Mouse (Mus musculus) kidney, adult 9 months (tissue): ENCODE results near the gene Dgkd.
"Not testable (repeated sequence)": the region's sequence is repeated elsewhere in the genome, so short reads cannot be mapped to it uniquely, and the experiment has no call there.

Experiments
- DNase-seq: peaks from one replicate; pipeline ENCODE4 v3.0.0; 2022

Dgkd gene

DNA sequence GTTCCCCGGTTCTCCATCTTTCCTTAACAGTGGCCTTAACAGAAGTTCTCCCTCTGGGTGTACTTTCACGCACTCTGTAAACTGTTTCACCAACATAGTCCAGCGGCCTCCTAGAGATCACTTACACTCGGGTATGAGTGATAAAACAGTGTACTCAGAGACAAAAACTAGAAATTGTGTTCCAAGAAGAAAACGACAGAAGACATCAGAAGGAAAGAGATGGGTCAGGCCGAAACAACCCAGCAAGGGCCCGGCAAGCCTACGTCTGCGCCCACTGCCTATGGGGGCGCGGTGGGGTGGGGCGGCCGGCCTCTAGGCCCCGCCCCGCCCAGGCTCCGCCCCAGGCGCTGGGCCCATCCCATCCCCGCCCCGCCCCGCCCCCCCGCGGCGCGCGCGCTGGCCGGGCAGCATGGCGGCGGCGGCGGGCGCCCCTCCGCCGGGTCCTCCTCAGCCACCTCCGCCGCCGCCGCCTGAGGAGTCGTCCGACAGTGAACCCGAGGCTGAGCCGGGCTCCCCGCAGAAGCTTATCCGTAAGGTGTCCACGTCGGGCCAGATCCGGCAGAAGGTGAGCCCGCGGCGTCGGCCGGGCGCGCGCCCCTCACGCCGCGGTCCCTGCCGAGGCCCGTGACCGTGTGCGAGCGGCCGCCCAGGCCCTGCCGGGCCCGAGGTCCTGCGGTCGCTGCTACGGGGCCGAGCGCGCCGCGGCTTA lies at the start of gene Dgkd:
Gene Dgkd (plus strand): TSS at position 396 of the 709 bp plus-strand sequence.
- DNase-seq, result peak; percentile 57

DNA sequence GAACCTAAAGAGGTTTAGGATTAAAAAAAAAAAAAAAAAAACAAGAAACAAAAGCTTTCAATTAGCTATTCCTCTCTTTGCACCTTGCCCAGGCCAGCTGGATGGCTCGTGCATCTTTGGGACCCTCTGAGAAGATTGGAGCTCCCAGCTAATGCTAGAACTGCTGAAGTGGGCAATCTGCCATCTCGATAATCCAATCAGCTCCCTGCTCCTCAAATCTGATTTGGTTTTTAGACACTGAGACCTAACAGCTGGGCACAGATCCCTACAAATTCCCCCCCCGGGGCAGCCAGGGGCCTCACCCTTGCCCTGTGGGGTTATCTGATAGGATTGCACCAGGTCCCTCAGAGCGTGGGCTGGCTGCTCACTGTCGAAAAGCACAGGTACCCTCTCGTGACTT lies 49.5 kb upstream of the Dgkd start, which contains the start of gene Sag:
Gene Sag (plus strand): TSS at position 105 of the 400 bp plus-strand sequence.
- DNase-seq, result no peak

DNA sequence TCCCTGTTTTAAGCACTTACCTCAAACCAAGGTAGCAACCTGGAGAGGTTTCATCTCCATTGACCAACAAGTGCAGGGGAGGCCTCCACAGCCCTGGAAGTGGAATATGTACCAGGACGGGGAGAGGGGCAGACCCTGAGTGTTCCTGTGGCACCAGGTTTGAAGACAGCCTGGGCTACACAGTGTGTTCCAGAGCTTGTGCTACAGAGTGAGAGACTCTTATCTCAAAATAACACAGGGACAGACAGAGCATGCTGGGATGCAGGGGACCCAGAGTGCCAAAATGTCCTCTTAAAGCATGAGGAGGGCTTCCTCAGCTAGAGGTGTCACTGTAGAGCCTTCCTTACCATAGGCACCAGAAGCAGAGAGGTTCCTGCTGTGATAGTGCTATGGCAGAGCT lies 45.3 kb upstream of the Dgkd start:
- DNase-seq, result no peak

DNA sequence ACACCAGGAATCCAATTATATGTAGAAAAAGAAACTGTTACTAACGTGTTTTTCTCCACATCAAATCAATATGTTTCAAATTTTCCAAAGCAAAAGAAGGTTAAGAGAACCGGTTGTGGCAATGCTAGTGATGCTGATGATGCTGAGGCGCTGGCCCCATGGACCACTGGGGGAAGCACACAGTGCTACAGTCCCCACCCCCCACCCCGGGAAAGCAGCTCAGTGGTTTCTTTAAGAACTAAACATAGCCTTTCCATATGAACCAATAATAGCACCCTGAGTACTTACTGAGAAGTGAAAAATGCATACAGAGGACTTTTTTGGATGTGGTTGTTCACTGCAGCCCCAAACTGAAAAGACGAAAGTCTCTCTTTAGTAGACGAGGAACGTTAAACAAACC lies 41.7 kb upstream of the Dgkd start:
- DNase-seq, result no peak

DNA sequence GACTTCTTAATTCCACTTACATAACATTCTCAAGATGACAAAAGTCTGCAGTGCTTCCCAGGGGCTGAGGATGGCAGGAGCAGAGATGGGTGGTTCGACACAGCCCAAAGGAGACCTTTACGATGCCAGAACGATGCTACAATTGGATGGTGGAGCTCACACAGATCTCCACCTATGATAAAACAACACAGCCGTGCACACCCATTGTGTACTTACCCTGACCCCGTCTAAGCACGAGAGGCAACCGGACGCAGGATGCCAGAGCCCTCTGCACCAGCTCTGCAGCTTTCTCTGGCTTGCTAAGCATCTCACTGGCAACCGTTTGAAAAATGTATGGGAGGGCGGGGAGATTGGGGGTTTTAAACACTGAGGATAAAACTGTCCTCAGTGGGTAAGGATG lies 41.0 kb upstream of the Dgkd start:
- DNase-seq, result no peak

DNA sequence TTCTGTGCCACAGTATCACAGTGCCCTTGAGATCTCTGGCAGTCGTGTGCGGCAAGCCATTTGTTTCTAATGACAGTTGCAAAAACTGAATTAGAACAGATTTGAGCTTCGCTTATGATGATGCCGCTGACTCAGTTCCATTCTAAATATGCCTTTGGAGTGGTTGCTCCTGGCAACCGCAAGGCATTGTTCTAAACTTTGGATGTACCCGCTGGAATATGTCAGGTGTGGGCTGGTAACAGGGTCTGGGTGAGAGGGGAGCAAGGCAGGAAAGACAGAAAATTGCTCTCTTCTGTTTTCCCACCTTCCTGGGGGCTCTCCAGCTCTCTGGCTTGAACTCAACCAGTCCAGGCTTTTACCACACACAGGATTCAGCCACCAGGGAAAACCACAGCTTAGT lies 39.9 kb upstream of the Dgkd start:
- DNase-seq, result no peak

DNA sequence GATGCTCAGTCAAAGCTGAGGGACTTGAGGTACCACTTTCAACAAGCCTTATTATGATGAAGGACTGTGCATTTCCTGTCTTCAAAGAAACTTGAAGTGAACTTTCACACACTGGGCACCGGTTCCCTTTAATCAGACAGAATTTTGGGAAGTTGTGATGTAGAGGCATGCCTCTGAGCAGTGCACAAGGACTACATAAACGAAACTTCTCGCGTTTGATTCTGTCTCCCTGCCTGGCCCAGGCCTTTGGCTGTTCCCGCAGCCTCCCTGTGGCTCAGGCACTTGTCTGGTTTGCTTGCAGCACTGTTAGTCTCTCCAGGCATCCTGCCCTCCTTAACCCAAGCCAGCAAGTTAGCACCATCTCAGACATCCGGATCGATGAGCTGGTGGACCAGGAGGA lies 39.4 kb upstream of the Dgkd start:
- peak; percentile 14 for DNase-seq

DNA sequence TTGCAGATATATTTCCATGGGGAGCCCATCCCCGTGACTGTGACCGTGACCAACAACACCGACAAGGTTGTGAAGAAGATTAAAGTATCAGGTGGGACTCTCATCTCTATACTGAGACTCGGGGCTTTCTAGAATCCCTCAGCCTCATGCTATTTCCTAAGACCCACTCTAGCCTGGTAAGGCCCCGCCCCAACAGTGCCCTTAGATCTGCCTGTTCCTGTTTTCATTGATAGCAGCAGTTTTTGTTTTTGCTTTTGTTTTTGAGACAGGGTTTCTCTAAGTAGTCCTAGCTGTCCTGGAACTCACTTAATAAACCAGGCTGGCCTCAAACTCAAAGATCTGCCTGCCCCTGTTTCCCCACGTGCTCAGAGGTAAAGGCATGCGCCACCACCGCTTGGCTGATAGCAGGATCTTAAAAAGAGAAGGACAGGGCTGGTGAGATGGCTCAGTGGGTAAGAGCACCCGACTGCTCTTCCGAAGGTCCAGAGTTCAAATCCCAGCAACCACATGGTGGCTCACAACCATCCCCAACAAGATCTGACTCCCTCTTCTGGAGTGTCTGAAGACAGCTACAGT lies 28.6 kb upstream of the Dgkd start:
- DNase-seq, result no peak

DNA sequence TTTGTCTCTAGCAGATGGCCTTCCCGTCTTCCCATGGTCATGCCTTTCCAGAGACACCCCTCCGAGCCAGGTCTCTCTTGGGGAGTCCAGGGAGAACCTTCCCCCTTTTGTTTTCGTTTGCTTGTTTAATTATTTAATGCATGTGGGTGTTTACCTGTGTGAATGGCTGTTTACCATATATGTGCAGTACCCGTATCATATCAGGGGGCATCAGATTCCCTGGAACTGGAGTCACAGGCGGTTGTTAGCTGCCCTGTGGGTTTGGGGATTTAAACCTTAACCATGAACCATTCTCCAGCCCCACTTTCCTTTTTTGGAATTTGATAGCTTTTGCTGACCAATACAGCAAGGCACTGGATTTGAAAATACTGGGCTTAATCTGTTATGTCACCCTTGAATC lies 27.8 kb upstream of the Dgkd start:
- DNase-seq, result no peak

DNA sequence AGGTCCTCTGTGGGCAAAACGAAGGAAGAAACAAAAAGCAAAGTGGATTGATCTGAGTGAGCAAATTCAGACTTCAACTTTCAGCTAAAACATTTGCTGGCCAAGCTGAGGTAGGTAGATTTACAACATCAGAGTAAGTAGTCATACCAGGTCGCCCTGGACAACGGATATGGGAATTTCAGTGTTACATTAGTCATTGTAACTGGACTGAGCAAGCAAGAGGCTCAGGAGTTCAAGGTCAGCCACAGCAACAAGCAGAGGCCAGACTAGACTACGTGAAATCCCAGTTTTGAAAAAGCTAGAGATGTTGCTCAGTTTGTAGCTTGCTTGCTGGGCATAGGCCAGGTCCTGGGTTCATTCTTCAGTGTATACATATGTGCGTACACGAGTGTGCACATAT lies 27.1 kb upstream of the Dgkd start:
- no peak for DNase-seq

DNA sequence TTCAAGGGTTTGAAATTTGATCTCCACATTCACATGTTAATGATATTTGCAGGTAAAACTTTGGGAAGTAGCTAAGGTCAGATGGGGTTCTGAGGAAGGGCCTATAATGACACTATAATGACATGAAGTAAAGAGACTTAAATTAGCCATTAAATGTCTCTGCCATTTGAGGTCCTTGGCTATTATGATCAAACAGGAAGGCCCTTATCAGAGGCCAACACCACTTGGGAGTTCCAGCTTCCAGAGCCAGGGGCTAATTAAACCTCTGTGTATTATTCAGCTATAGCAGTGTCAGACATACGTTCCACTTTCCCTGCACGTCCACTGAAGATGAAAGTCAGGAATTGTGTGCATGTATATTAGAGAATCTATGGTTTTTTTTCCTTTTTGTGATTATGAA lies 26.6 kb upstream of the Dgkd start:
- no peak for DNase-seq

DNA sequence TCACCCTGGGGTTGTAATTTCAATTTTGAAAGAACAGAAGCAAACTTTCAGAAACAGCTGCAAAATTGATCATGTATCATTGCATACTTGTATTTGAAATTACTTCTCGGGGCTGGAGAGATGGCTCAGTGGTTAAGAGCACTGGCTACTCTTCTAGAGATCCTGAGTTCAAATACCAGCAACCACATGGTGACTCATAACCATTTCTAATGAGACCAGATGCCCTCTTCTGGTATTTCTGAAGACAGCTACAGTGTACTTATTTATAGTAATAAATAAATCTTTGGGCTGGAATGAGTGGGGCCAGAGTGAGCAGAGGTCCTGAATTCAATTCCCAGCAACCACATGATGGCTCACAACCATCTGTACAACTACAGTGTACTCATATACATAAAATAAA lies 25.6 kb upstream of the Dgkd start:
- DNase-seq, result not testable (repeated sequence)

DNA sequence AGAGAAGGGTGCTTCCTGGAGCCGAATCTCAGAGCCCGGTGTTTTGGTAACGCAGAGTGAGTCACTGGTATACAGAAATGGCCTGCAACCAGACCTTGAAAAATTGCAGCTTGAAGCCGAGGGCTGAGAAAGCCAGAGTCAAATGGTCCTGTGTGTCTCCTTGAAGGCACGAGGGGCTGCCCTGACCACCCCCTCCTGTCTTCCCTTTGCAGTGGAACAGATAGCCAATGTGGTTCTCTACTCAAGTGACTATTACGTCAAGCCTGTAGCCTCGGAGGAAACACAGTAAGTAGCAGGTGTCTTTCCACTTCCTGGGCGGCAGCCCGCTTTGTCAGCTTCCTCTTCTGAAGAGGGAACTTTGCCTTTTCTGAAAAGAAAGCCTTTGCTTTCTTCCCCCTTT lies 24.9 kb upstream of the Dgkd start:
- DNase-seq, result no peak

DNA sequence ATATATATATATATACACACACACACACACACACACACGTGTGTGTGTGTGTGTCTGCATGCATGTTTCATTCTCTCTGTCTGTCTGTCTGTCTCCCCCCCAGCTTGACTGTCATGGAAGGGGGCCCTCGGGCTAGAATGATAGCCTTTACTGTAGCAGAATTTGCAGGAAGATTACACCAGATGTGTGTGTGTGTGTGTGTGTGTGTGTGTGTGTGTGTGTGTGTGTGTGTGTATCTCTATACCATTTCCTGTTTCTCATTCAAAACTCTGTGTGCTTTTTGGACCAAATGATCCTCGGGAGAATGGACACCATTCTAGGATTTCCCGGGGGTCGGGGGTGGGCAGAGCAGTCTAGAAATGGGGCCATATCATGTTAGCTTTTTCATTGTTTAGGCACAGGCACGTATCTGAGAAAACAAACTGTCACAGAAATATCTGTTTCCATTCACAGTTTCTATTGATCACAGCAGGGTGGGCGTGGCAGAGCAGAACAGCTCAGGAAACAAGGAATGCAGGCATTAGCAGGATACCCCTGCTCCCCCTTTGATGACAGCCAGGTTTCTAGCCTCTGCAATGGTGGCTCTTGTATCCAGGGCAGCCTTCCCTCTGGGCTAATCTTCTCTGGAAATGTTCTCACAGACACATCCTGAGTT lies 24.0 kb upstream of the Dgkd start:
- DNase-seq, result no peak

DNA sequence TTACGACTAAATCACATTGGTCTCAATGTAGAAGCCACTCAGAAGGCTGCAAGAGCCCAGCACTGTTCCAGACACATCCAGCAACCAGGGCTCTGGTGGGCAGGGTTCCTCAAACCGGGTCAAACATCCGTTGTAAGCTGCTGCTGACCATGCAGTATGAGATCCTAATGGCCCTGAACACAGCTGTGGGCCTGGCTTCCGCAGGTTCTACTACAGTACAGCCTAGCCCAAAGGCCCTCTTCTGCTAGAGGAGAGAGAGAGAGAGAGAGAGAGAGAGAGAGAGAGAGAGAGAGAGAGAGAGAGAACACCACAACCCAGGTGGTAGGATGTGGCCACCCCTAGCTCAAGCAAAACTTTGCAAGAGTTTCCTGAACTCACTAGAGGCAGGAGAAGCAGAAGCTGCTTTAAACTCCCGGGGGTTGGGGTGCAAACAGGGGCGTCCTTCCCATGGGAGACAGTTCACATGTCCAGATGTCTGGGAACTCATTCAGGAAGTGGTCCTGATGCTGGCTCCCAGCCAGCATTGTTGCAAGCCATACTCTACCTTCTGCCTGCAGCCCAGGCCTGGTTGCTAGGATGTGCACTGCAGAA lies 23.4 kb upstream of the Dgkd start:
- no peak for DNase-seq

DNA sequence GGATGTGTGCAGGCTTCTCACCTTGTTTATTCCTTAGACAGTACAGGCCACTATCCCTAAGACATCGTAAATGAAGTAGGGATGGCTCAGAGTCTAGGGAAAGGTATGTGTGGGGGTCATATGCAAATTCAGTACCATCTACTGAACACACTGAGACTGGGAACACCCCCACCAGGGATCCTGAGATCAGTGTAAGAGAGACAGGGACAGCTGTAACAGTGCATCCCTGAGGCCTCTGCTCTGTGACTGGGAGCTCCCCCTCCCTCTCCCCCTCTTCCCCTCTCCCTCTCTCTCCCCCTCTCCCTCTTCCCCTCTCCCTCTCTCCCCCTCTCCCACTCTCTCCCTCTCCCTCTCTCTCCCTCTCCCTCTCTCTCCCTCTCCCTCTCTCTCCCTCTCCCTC lies 16.6 kb upstream of the Dgkd start:
- no peak for DNase-seq

DNA sequence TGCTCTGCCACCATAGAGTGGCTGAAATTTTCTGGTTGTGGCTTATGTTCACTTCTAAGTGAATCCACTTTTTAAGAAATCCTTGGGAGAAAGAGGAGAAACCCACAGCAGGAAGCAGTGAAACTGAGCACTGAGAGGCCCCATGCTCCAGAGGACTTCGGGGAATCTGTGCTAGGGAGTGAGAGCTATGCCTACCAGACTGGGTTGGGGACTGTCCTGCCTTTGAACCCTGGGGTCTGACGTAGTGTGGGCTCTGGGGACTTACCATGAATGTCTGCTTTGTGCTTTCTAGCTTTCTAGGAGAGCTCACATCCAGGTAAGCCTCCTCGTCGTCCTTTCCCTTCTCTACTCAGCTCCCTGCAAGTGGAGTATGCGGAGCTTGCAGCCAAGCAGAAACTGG lies 16.1 kb upstream of the Dgkd start:
- DNase-seq, result no peak

DNA sequence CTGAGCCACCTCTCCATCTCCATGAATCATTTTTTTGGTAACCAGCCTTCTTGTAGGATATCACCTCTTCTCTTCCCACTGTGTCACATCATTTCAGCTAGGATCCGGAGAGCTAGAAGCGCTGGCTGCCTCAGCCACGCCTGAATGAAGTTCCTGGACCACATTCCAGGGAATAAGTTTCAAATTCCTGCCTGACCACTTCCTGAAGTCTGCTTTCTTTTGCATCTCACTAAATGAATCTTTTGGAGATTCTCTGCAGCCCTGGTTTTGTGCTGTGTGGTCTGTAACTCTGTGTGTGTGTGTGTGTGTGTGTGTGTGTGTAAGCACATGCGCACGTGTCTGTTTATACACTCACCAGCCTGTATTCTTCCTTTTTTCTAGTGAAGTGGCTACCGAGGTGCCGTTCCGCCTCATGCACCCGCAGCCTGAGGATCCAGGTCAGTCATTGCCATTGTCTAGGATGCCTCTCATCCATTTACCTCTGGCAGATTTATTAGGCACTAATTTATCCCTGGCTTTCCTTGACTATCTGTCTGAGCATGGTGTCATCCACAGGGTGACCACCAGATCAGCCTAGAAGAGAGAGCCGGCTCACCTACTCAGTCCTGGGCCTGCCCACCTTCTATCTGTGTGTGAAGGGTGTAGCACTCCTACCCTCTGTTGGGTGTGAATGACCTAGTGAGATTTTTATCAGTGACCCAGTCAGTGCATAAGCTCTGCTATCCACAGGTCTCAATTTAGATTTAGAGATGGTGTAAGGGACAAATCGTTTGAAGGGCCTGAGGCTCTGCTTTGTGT lies 12.5 kb upstream of the Dgkd start:
- no peak for DNase-seq

DNA sequence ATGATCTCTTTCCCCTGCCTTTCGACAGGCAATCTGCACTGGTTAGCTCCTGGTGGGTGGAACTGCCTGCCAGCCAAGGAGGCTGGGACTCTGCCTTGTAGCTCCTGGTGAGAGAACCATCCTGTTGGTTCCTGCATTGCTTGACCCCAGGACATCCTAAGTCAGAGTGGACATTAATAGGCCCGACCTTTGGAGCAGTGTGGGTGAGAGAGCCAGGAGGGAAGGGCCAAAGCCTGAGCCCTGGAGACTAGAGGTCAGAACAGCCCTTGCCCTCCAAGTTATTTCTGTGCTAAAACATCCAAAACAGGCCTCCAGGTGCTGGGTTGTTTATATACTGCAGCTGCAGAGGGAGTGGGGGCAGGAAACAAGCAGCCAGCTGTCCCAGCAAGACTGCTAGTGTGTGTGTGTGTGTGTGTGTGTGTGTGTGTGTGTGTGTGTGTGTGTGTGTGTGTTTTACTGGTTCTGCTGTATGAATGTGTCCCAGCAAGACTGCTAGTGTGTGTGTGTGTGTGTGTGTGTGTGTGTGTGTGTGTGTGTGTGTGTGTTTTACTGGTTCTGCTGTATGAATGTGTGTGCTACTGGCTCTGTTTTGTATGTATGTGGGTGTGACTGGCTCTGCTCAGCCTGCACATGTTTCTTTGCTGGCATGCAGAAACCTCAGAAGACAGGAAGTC lies 6.1 kb upstream of the Dgkd start:
- peak; percentile 90 for DNase-seq

DNA sequence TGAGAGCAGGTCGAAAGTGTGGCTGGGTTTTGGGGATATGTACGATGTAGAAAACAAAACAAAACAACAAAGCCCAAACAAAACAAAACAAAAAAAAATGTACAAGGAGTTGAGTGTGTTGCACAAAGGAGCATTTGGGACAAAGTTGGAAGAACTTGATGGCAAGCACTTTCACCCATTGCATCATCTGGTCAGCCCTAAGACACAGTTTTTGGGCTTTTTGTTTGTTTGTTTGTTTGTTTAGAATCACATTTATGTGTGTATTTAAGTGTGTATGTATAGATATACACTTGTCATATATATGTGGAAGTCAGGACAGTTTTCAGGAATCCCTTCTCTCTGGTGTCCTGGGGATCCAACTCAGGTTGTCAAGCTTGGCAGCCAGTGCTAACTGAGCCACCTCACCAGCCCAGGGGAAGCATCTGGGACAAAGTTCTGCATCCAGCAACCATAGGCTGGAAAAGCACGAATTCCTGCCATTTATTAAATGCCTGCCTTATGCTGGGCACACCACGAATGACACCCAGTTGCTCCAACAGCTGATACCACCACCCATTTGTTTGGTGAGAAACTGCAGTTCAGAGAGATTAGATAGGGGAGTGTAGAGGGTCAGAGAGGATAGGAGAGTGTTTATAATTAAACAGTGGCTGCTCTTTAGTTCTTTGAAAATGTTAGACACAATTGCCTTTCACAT lies 5.5 kb upstream of the Dgkd start:
- DNase-seq, result no peak

DNA sequence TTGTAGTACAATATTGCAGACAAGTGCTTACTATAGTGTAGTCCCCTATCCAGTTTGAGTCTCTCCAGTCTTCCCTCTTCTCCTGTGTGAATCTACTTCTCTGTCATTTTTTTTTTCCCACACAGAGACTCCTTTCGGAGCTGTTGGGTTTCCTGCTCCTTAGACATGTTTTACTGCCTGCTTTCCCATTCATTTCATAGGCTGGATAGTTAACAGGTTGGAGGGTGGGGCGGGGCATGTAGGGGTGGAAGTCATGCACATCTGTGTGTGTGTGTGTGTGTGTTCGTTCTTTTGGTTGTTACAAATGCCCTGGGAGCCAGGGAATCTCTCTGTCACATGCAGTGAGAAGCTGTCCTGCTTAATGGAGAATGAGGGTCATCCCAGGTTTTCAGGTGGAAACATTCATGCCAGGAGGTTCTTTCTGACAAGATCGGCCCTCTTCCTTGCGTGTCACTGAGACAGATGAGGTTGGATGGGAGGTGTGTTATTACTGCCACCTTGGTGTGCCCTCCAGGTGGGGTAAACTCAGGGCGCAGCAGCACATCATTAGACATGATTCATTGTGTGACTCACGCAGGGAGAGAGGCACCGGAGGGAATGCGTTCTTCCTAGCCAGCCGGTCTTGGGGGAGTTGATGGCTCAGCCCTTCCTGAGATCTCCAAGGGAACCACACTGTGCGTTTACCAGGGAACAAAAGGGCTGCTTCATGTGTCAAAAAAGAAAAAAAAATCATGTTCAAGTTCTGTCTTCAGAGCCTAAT lies 4.7 kb upstream of the Dgkd start:
- DNase-seq, result no peak
